ENCODE assay signal across 8 mouse cellular contexts in genomic region chr10:122912701-122913368, GRCm38 (mm10).
A peak's percentile ranks its signal among the peaks of the same experiment; 100 is the strongest.
DNase-seq lines count a peak whose midpoint lies in the region; ATAC-seq and TF ChIP-seq lines count a peak whose summit lies in the region.

No protein-coding gene starts in this region.

- TF ChIP-seq POLR2A in CH12.LX (IDR thresholded peaks at IDR 0.05; ENCODE audit: low read depth, low read length): no peak

- ATAC-seq in forebrain, postnatal 0 days: peak; percentile 91
- peak; percentile 38; the same call in 1 of the 2 replicates for ATAC-seq in liver, embryonic 12.5 days
- peak; percentile 78 for ATAC-seq in neural tube, embryonic 13.5 days (ENCODE audit: low read depth)

- 9% methylated on average over 19 of the region's 19 CpGs for WGBS in forebrain, postnatal 0 days
- 42% methylated on average over 19 of the region's 19 CpGs for WGBS in liver, embryonic 12.5 days (ENCODE audit: insufficient replicate concordance)
- WGBS in neural tube, embryonic 13.5 days: 18% methylated on average over 19 of the region's 19 CpGs

- H3K36me3 ChIP-seq in CH12.LX (replicated peaks in 1 of 2; ENCODE audit: control insufficient read depth in 1 of 2, insufficient read depth in 1 of 2, low read length in 1 of 2): no peaks in the 10 kb centered on the region
- H3K36me3 ChIP-seq in forebrain, postnatal 0 days (ENCODE audit: insufficient read depth): no peaks in the 10 kb centered on the region
- H3K36me3 ChIP-seq in liver, embryonic 12.5 days: no peaks in the 10 kb centered on the region
- no peaks in the 10 kb centered on the region for H3K36me3 ChIP-seq in neural tube, embryonic 13.5 days

- peak overlapping the region; percentile 27; the same call in 1 of the 2 replicates for H3K4me2 ChIP-seq in CH12.LX (ENCODE audit: insufficient read depth, low read depth, poor library complexity, severe bottlenecking)
- peak overlapping the region; percentile 13; the same call in 1 of the 2 replicates for H3K4me2 ChIP-seq in forebrain, postnatal 0 days (ENCODE audit: low read depth)
- H3K4me2 ChIP-seq in liver, embryonic 12.5 days: no peak overlapping the region
- H3K4me2 ChIP-seq in neural tube, embryonic 13.5 days: no peak overlapping the region

- H3K4me3 ChIP-seq in CH12.LX (replicated peaks in 1 of 3; ENCODE audit: low read depth in 2 of 3, low read length in 2 of 3, poor library complexity in 1 of 3): no peak overlapping the region
- no peak overlapping the region for H3K4me3 ChIP-seq in forebrain, postnatal 0 days (ENCODE audit: low read depth, low read length)
- H3K4me3 ChIP-seq in liver, embryonic 12.5 days: no peak overlapping the region
- H3K4me3 ChIP-seq in neural tube, embryonic 13.5 days: no peak overlapping the region

- no peak for TF ChIP-seq CTCF in CH12.LX (conservative IDR thresholded peaks at IDR 0.05 in 1 of 2, IDR thresholded peaks at IDR 0.05 in 1 of 2; ENCODE audit: low read depth in 2 of 2, low read length in 2 of 2)
- TF ChIP-seq CTCF in forebrain, postnatal 0 days (IDR thresholded peaks at IDR 0.05; ENCODE audit: low read depth): no peak

- no peaks in the 10 kb centered on the region for H3K27me3 ChIP-seq in CH12.LX (replicated peaks)
- no peaks in the 10 kb centered on the region for H3K27me3 ChIP-seq in forebrain, postnatal 0 days (ENCODE audit: insufficient read depth, low read length)
- H3K27me3 ChIP-seq in liver, embryonic 12.5 days (replicated peaks): no peaks in the 10 kb centered on the region
- H3K27me3 ChIP-seq in neural tube, embryonic 13.5 days: no peaks in the 10 kb centered on the region

- H3K79me2 ChIP-seq in CH12.LX (replicated peaks; ENCODE audit: control insufficient read depth, extremely low read depth, insufficient read depth, poor library complexity, severe bottlenecking): no peaks in the 10 kb centered on the region

- no peak for TF ChIP-seq EP300 in CH12.LX (IDR thresholded peaks at IDR 0.05; ENCODE audit: low read length)

- DNase-seq in CH12.LX (ENCODE audit: extremely low read depth): peak; percentile 41
- DNase-seq in cerebellum, adult 8-10 months: peak; percentile 39
- DNase-seq in forebrain, postnatal 0 days: peak; percentile 77
- peak; percentile 85 to 86 for DNase-seq in heart, postnatal 10 days
- peak; percentile 60 to 75 for DNase-seq in kidney, postnatal 25 days
- DNase-seq in thymus, postnatal 0 days (ENCODE audit: low spot score): peak; percentile 44

- TF ChIP-seq RAD21 in CH12.LX (IDR thresholded peaks at IDR 0.05; ENCODE audit: low read depth, low read length): no peak

- H3K9me3 ChIP-seq in CH12.LX (replicated peaks; ENCODE audit: low read length): no peaks in the 10 kb centered on the region
- no peaks in the 10 kb centered on the region for H3K9me3 ChIP-seq in forebrain, postnatal 0 days (ENCODE audit: low read length)
- no peaks in the 10 kb centered on the region for H3K9me3 ChIP-seq in liver, embryonic 12.5 days (replicated peaks)
- H3K9me3 ChIP-seq in neural tube, embryonic 13.5 days: no peaks in the 10 kb centered on the region

- intact Hi-C loops in heart, postnatal 10 days (cut with DNase I): no loop called here

- H3K9ac ChIP-seq in CH12.LX (ENCODE audit: insufficient read depth, low read depth): no peak overlapping the region
- no peak overlapping the region for H3K9ac ChIP-seq in forebrain, postnatal 0 days
- H3K9ac ChIP-seq in liver, embryonic 12.5 days: no peak overlapping the region
- peak overlapping the region; percentile 35 for H3K9ac ChIP-seq in neural tube, embryonic 13.5 days

- no peak overlapping the region for H3K27ac ChIP-seq in CH12.LX (ENCODE audit: insufficient read depth, low read depth)
- H3K27ac ChIP-seq in forebrain, postnatal 0 days (ENCODE audit: low read depth, low read length): peak overlapping the region; percentile 75
- H3K27ac ChIP-seq in liver, embryonic 12.5 days: no peak overlapping the region
- peak overlapping the region; percentile 86 for H3K27ac ChIP-seq in neural tube, embryonic 13.5 days (replicated peaks)

- dilution Hi-C loops in CH12.LX (cut with MboI; ENCODE audit: extremely low pct_ligation_motif_present, extremely low pct_unique_long_range_greater_than_20kb, low sequenced_read_pairs): no loop called here

- in situ Hi-C loops in CH12.LX (cut with MboI; ENCODE audit: low pct_ligation_motif_present, low pct_unique_long_range_greater_than_20kb, low sequenced_read_pairs): no loop called here

- H3K4me1 ChIP-seq in CH12.LX (ENCODE audit: control insufficient read depth in 1 of 2, insufficient read depth in 2 of 2): peaks cover 0 to 22% of the 10 kb centered on the region in 2 experiments; a peak in 2 of 4 replicates
- 0 out of 2 replicates have a peak, but pooled peaks cover 10% of the 10 kb centered on the region for H3K4me1 ChIP-seq in forebrain, postnatal 0 days (ENCODE audit: insufficient read depth)
- no peaks in the 10 kb centered on the region; the same call in 1 of the 2 replicates for H3K4me1 ChIP-seq in liver, embryonic 12.5 days
- peaks cover 35% of the 10 kb centered on the region for H3K4me1 ChIP-seq in neural tube, embryonic 13.5 days (replicated peaks)

TF ChIP-seq in CH12.LX, 34 proteins besides CTCF, POLR2A, EP300 and RAD21:
- TF ChIP-seq SIN3A (IDR thresholded peaks at IDR 0.05; ENCODE audit: low read length) (no peak), MAX (IDR thresholded peaks at IDR 0.05; ENCODE audit: low read length) (no peak), USF1 (IDR thresholded peaks at IDR 0.05; ENCODE audit: low read depth, low read length) (no peak), MAFK (IDR thresholded peaks at IDR 0.05; ENCODE audit: insufficient replicate concordance, low read length) (no peak), HCFC1 (IDR thresholded peaks at IDR 0.05; ENCODE audit: low read depth, low read length) (no peak), NRF1 (IDR thresholded peaks at IDR 0.05; ENCODE audit: low read depth, low read length) (no peak), GABPA (IDR thresholded peaks at IDR 0.05; ENCODE audit: insufficient replicate concordance, low read depth, low read length) (no peak), MEF2A (IDR thresholded peaks at IDR 0.05; ENCODE audit: borderline replicate concordance, low read depth, low read length) (no peak), CHD2 (IDR thresholded peaks at IDR 0.05; ENCODE audit: low read length) (no peak), JUN (IDR thresholded peaks at IDR 0.05; ENCODE audit: insufficient read depth, low read depth, low read length) (no peak), POLR2AphosphoS2 (IDR thresholded peaks at IDR 0.05; ENCODE audit: low read depth, low read length) (no peak), PAX5 (IDR thresholded peaks at IDR 0.05; ENCODE audit: low read length) (no peak)

Comparison
In these comparisons a context has a peak if more than half of its experiments do, and no peak if none do; other contexts are left out.
1. H3K27ac ChIP-seq: peak in forebrain, postnatal 0 days (single experiment) and neural tube, embryonic 13.5 days (single experiment); none in CH12.LX (single experiment) and liver, embryonic 12.5 days (single experiment).
2. H3K4me2 ChIP-seq: peak in CH12.LX (single experiment) and forebrain, postnatal 0 days (single experiment); none in liver, embryonic 12.5 days (single experiment) and neural tube, embryonic 13.5 days (single experiment).
3. ATAC-seq: peak in every context shown above with its lines; median percentile 91 in forebrain, postnatal 0 days; 78 in neural tube, embryonic 13.5 days; 38 in liver, embryonic 12.5 days.
4. Peak in every context shown above with its lines, with median percentiles within 50 percentile points of each other: DNase-seq.